Mouse (Mus musculus) limb, embryonic 13.5 days (tissue): ENCODE measurements around the gene Slc25a11. TPM values are rescaled to one million over a fixed set of nuclear protein-coding genes. Genes with fewer than 3 reads are reported as not detected.

ENCODE experiments used
- ATAC-seq: fragments of 200-750 bp; cut with Nextera tagmentation; 2 replicates; pipeline ENCODE4 v1.8.0; 2017; ENCODE audit warnings: low read depth, moderate number of reproducible peaks, moderate TSS enrichment; ENCODE audit not compliant: low FRiP score
- H3K27ac ChIP-seq: fragments of 300-500 bp; sonication (generic); 2 replicates; pipeline ENCODE4 v1.5.1; 2015; ENCODE audit warnings: inconsistent platforms, mild to moderate bottlenecking, moderate library complexity
- H3K27me3 ChIP-seq: fragments of 300-500 bp; sonication (generic); 2 replicates; pipeline ENCODE4 v1.6.1; 2015; ENCODE audit warnings: mild to moderate bottlenecking, inconsistent platforms
- H3K36me3 ChIP-seq: fragments of 300-500 bp; sonication (generic); 2 replicates; pipeline ENCODE4 v1.6.1; 2015; ENCODE audit warnings: inconsistent platforms, mild to moderate bottlenecking, moderate library complexity
- H3K4me1 ChIP-seq: fragments of 300-500 bp; sonication (generic); 2 replicates; pipeline ENCODE4 v1.6.1; 2015; ENCODE audit warnings: inconsistent platforms
- H3K4me2 ChIP-seq: fragments of 300-500 bp; sonication (generic); replicated peaks from 2 replicates; pipeline ENCODE4 v1.6.1; 2015; ENCODE audit warnings: inconsistent platforms, mild to moderate bottlenecking, moderate library complexity
- H3K4me3 ChIP-seq: fragments of 300-500 bp; sonication (generic); 2 replicates; pipeline ENCODE4 v1.5.1; 2015; ENCODE audit warnings: moderate library complexity, mild to moderate bottlenecking, inconsistent platforms
- H3K9ac ChIP-seq: fragments of 300-500 bp; sonication (generic); 2 replicates; pipeline ENCODE4 v1.6.1; 2015; ENCODE audit warnings: mild to moderate bottlenecking, inconsistent platforms
- H3K9me3 ChIP-seq: fragments of 300-500 bp; sonication (generic); 2 replicates; pipeline ENCODE4 v1.6.1; 2016; ENCODE audit warnings: inconsistent platforms
- WGBS: fragments of 180-500 bp; shearing (Covaris S2); methylation state at CpG from one replicate; pipeline ENCODE4 v1.1.7; 2015; 5-methylcytosine and 5-hydroxymethylcytosine counted together
- polyA plus RNA-seq: library from polyadenylated mRNA; unstranded; fragments of >200 nt; fragmentation: Nextera tagmentation; extraction: Ambion mirVana; gene quantifications from 2 replicates; pipeline ENCODE4 v1.2.1, GENCODE M21; 2015

Gene Slc25a11
- polyA plus RNA-seq, 1 experiment from 2014 or later, result 165 TPM

DNA sequence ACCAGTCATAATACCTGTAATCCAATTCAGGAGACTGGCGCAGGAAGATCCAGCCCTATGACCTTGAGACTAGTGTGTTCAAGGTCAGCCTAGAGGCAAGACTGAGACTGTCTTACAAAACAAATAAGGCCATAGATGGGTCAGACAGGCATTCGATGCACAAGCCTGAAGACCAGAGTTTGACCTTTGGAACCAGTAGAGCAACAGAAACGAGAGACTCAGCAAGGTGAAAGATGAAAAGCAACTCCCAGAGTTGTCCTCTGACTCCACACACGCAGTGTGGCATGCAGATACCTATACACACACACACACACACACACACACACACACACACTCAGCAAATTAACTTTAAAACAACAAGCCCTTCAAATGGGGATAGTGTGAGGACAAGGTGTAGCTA, 20.4 kb downstream of the Slc25a11 start:
- no peak overlapping the region for H3K9ac ChIP-seq
- no peak overlapping the region for H3K27ac ChIP-seq
- ATAC-seq, result no peak
- H3K4me3 ChIP-seq, result no peak overlapping the region
- no peaks in the 10 kb centered on the region for H3K4me1 ChIP-seq
- no peaks in the 10 kb centered on the region for H3K36me3 ChIP-seq
- H3K27me3 ChIP-seq, result no peaks in the 10 kb centered on the region
- H3K9me3 ChIP-seq, result no peaks in the 10 kb centered on the region
- 74% methylated on average over 4 of the region's 4 CpGs for WGBS
- no peak overlapping the region for H3K4me2 ChIP-seq

DNA sequence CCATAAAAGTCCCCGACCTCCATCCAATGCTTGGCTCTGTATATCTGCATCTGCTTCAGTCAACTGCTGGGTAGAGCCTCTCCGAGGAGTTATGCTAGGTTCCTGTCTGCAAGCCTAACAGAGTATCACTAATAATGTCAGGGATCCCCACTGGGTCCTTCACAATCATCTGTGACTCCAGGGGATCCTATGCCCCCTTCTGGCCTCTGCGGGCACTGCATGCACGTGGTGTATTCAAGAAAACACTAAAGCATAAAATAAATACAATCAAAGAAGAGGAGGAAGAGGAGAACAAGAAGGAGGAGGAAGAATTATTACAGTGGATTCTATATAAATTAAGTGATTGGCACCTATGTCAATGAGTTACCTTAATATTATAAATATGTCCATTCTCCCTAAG, 21.8 kb downstream of the Slc25a11 start:
- no peaks in the 10 kb centered on the region for H3K9me3 ChIP-seq
- H3K27me3 ChIP-seq, result no peaks in the 10 kb centered on the region
- H3K4me1 ChIP-seq, result no peaks in the 10 kb centered on the region
- no peak overlapping the region for H3K27ac ChIP-seq
- H3K36me3 ChIP-seq, result no peaks in the 10 kb centered on the region
- ATAC-seq, result no peak
- no peak overlapping the region for H3K4me3 ChIP-seq
- WGBS, result 50% methylated on average over 4 of the region's 4 CpGs
- H3K4me2 ChIP-seq, result no peak overlapping the region
- H3K9ac ChIP-seq, result no peak overlapping the region

DNA sequence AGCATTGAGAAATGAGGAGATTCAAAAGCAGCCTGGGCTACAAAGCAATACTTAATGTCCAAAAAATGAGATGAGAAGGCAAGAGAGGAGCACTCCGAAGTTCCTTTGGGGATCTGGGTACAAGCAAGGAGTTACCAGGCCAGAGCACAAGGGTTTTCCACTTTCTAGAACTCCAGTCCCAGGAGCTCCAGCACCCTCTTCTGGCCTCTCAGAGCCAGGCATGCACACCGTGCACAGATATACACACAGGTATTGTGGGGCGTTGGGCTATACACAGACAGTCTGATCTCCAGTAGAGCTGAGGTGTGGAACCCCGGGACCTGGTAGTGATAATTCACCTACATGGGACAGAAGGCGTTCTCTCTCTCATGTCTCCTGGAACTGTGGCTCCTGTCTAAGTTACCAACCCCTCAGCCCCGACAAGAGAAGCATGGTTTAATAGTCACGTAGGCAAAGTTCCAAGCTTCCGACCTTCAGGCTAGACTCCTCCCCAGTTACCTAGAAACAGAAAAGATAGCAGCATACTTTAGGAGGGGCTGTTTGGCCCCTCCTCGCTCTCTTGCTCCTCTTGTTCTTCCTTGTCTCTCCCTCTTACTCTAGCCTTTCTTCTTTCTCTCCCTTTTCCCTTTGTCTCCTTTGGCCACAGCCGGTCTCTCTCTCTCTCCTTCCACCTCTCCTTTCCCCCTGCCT, 24.1 kb downstream of the Slc25a11 start:
- ATAC-seq, result no peak
- 79% methylated on average over 10 of the region's 10 CpGs for WGBS
- Histone ChIP-seq H3K27ac (no peak overlapping the region; the same call in 1 of the 2 replicates), H3K4me2 (no peak overlapping the region), H3K9ac (no peak overlapping the region), H3K9me3 (no peaks in the 10 kb centered on the region), H3K4me1 (no peaks in the 10 kb centered on the region), H3K4me3 (no peak overlapping the region), H3K36me3 (no peaks in the 10 kb centered on the region), H3K27me3 (no peaks in the 10 kb centered on the region)

DNA sequence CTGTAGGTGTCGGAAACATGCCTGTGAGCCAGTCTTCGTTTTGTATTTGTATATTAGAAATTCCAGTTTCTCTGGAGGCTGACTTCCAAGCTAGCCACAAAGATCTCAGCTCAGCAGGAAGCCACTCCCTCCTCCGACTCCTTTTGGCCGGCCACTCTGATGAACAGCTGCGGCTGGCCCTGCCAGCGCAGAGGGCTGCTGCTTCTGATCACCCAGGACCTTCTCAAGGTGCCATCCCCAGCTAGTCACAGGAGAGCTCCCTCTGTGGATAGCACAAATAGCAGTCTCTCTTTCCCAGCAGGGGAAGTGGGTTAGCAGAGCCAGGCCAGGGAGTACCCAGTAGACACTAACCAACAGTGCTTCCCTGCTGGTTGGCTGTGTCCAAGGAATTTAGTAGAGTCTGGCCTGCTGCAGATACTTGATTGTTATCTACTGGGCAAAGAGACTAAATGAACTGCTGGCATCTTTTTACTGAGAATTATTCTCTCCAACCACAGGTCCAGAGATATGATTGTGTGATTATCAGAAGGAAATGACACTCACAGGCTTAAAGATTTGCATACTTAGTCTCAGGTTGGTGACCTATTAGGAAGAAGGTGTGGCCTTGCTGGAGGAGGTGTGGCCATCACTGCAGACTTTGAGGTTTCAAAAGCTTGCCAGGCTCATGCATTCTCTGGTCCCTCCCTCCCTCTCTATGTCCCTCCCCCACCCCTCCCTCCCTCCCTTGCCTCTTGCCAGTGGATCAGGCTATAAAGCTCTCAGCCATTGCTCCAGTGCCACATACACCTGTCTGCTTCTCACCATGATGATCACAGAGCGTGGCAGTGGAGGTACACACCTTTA, 25.1 kb downstream of the Slc25a11 start:
- H3K9ac ChIP-seq, result no peak overlapping the region
- H3K27ac ChIP-seq, result no peak overlapping the region
- no peaks in the 10 kb centered on the region for H3K4me1 ChIP-seq
- no peaks in the 10 kb centered on the region for H3K27me3 ChIP-seq
- no peak overlapping the region for H3K4me3 ChIP-seq
- 39% methylated on average over 7 of the region's 7 CpGs for WGBS
- no peaks in the 10 kb centered on the region for H3K9me3 ChIP-seq
- no peak for ATAC-seq
- no peaks in the 10 kb centered on the region for H3K36me3 ChIP-seq
- H3K4me2 ChIP-seq, result no peak overlapping the region

DNA sequence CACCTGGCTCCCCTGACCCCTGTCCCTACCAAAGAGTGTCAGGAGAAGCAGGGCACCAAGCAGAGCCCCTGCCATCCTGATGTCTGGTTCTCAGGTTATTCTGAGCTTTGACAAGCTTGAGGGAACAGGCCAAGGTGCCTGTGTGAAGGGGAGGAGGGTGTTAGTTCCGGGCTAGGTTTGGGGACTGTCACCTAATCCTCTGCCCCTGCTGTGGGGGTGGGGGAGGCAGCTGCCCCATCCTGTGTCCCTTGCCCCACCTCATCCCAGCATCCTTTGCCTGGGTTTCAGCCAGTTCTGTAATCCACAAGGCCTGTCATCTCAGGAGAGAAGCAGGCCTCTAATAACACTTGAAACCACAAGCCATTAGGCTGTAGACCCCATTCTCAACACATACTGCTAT, 28.2 kb downstream of the Slc25a11 start, which contains the start of gene Chrne:
Gene Chrne, minus strand, starts transcription at position 116 of the 400 bp plus-strand sequence.
- ATAC-seq, result no peak
- peaks cover 17% of the 10 kb centered on the region for H3K4me1 ChIP-seq
- H3K36me3 ChIP-seq, result no peaks in the 10 kb centered on the region
- H3K27me3 ChIP-seq, result peaks cover 8% of the 10 kb centered on the region
- H3K9me3 ChIP-seq, result no peaks in the 10 kb centered on the region
- H3K9ac ChIP-seq, result no peak within 1 kb of the TSS
- H3K27ac ChIP-seq, result no peak within 1 kb of the TSS
- WGBS, result 25% methylated on average over 1 of the region's 1 CpGs
- no peak within 1 kb of the TSS for H3K4me3 ChIP-seq
- H3K4me2 ChIP-seq, result no peak within 1 kb of the TSS

DNA sequence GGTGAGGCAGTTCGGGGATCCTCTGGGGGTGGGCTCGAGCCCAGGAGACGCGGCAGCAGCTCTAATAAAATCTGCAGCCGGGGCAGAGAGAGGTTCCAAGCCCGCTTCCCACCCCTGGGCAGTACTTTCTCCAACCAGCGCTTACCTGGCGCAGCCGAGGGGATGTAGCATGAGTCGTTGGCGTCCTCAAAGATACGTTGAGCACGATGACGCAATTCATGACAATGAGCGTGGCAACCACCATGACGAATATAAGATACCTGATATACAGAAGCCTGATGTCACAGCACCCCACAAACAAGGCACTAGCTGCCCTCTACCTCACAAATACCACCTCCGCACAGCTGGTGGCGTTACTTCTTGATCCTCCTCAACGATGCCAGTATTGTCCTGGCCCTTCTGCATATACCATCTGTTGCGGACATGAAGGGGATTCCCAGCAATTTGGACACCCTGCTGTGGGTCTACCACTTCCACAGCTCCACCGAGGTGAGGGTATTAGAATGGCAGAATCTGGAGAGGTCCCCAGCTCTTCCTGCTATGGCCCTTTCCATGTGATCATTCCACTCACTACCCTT, 31.7 kb downstream of the Slc25a11 start, which contains the start of gene 4930544D05Rik:
Gene 4930544D05Rik, plus strand, starts transcription at position 333 of the 578 bp plus-strand sequence.
- peak within 1 kb of the TSS; percentile 42 for H3K4me3 ChIP-seq
- peak within 1 kb of the TSS; percentile 70 for H3K4me2 ChIP-seq
- peaks cover 8% of the 10 kb centered on the region for H3K27me3 ChIP-seq
- H3K9me3 ChIP-seq, result no peaks in the 10 kb centered on the region
- H3K9ac ChIP-seq, result peak within 1 kb of the TSS; percentile 64
- peak; percentile 37; the same call in 1 of the 2 replicates for ATAC-seq
- peaks cover 17% of the 10 kb centered on the region for H3K4me1 ChIP-seq
- H3K27ac ChIP-seq, result no peak within 1 kb of the TSS
- WGBS, result 15% methylated on average over 21 of the region's 21 CpGs
- H3K36me3 ChIP-seq, result peaks cover 27% of the 10 kb centered on the region

DNA sequence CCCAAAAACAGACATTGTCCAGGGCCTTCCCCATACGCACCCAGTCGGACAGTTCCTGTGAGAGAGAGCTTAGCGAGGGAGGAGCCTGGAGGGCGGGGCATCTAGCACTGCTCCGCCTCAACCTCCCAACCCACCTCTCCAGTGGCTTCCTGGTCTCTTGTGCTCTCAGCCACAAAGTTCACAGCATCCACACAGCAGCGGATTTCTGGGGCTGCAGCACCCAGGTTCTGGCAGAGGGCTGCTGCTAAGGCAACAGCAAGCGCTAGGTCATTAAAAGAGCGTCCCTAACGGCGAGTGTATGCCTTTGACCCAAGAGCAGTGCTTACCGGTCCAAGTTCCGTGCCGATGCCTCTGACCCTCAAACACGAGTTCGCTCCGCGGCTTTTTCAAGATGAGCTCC, 32.2 kb downstream of the Slc25a11 start:
- H3K9ac ChIP-seq, result peak overlapping the region; percentile 64

DNA sequence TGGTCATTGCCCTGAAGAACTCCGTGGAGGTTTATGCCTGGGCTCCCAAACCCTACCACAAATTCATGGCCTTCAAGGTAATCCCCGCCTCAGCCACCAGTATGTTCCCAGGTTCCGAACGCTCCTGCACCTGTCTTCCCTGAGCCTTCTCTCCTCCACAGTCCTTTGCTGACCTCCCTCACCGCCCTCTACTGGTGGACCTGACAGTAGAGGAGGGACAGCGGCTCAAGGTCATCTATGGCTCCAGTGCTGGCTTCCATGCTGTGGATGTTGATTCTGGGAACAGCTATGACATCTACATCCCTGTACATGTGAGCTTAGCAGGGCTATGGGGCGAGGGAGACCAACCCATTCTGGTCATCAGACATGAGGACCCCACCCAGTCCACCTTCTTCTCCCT, 34.8 kb downstream of the Slc25a11 start:
- no peak overlapping the region for H3K4me2 ChIP-seq
- H3K27ac ChIP-seq, result no peak overlapping the region
- no peak for ATAC-seq
- H3K4me1 ChIP-seq, result peaks cover 17% of the 10 kb centered on the region
- WGBS, result 84% methylated on average over 7 of the region's 7 CpGs
- peaks cover 8% of the 10 kb centered on the region for H3K27me3 ChIP-seq
- H3K9me3 ChIP-seq, result no peaks in the 10 kb centered on the region
- H3K4me3 ChIP-seq, result no peak overlapping the region
- no peak overlapping the region for H3K9ac ChIP-seq
- peaks cover 58% of the 10 kb centered on the region for H3K36me3 ChIP-seq

More for the DNA sequence above, 32.2 kb downstream of the Slc25a11 start:
- H3K27ac ChIP-seq, result no peak overlapping the region
- peak; percentile 83; the same call in 1 of the 2 replicates for ATAC-seq
- no peaks in the 10 kb centered on the region for H3K9me3 ChIP-seq
- H3K4me2 ChIP-seq, result peak overlapping the region; percentile 70
- 4% methylated on average over 17 of the region's 17 CpGs for WGBS
- H3K36me3 ChIP-seq, result peaks cover 32% of the 10 kb centered on the region
- peaks cover 17% of the 10 kb centered on the region for H3K4me1 ChIP-seq
- peak overlapping the region; percentile 42 for H3K4me3 ChIP-seq
- H3K27me3 ChIP-seq, result peaks cover 8% of the 10 kb centered on the region

DNA sequence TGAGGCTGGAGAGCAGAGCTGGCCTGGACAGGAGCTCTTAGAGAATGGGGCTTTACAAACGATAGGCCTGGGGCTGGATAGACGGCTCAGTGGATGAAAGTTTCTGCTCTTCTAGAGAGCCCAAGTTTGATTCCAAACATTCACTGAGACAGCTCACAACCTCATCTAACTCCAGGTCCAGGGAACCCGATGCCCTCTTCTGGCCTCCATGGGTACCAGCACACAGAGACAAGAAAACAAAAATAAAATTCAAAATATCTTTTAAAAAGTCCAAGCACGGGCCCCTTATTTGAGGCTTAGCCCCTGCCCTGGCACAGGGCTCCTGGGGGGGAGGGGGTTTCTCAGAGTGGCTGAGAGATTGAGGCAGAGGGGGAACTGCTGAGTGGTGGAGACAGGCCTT, 36.5 kb downstream of the Slc25a11 start:
- Histone ChIP-seq H3K36me3 (peaks cover 75% of the 10 kb centered on the region), H3K4me3 (no peak overlapping the region), H3K9ac (no peak overlapping the region), H3K9me3 (no peaks in the 10 kb centered on the region), H3K27me3 (peaks cover 1% of the 10 kb centered on the region), H3K27ac (no peak overlapping the region), H3K4me2 (no peak overlapping the region), H3K4me1 (peaks cover 15% of the 10 kb centered on the region)
- ATAC-seq, result no peak
- 84% methylated on average over 4 of the region's 4 CpGs for WGBS

DNA sequence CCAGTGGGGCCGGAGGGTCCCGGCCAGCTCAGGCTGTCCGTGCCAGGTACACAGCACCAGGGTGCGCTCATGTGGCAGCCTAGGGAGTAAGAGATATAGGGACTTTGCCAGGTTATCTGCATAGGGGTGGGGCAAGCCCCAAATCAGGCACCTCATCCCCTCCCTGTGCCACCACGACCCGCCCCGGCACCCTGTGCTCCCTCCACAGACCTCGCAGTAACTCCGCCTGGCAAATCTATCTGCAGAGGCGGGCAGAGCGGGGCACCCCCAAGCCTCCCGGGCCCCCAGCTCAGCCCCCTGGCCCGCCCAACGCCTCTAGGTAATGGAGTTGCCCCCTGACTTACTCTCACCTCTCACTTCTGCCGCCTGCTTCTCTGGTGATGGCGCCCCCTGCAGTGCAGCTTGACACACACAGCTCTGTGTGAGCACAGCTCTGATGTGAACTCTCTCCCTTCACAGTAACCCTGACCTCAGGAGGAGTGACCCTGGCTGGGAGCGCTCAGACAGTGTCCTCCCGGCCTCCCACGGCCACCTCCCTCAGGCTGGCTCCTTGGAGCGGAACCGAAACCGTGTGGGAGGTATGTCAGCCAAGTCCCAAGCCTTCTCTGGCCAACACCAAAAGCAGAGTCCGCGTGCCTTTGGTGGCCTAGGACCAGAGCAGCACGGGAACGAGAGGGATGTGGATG, 38.8 kb downstream of the Slc25a11 start:
- Histone ChIP-seq H3K9ac (no peak overlapping the region), H3K27ac (no peak overlapping the region), H3K4me3 (no peak overlapping the region), H3K4me1 (no peaks in the 10 kb centered on the region), H3K9me3 (no peaks in the 10 kb centered on the region), H3K27me3 (no peaks in the 10 kb centered on the region), H3K36me3 (peaks cover 98% of the 10 kb centered on the region), H3K4me2 (no peak overlapping the region)
- whole genome bisulfite sequencing, result 90% methylated on average over 26 of the region's 26 CpGs
- no peak for ATAC-seq

DNA sequence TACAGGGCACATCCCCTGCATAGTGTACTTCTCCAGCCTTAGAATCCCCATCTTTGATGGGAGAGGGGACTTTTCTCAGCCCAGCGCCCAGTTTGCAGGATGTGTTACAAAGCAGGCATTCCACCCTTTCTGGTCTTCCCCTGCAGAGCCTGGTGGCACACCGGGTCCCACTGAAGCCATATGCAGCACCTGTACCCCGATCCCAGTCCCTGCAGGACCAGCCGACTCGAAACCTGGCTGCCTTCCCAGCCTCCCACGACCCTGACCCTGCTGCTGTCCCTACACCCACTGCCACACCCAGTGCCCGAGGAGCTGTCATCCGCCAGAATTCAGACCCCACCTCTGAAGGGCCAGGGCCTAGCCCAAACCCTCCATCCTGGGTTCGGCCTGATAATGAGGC, 39.7 kb downstream of the Slc25a11 start:
- no peak for ATAC-seq

More for the DNA sequence above, 39.7 kb downstream of the Slc25a11 start:
- Histone ChIP-seq H3K4me2 (0 out of 2 replicates have a peak overlapping the region, but pooled peaks have one; percentile 4), H3K27me3 (no peaks in the 10 kb centered on the region), H3K9ac (no peak overlapping the region), H3K9me3 (no peaks in the 10 kb centered on the region), H3K4me3 (no peak overlapping the region), H3K27ac (no peak overlapping the region), H3K4me1 (no peaks in the 10 kb centered on the region), H3K36me3 (peaks cover 99% of the 10 kb centered on the region)
- WGBS, result 91% methylated on average over 9 of the region's 9 CpGs
